Mouse (Mus musculus) natural killer cell, adult 2 months (primary cell): ENCODE measurements around the gene AL732309.1.

Experiments
- DNase-seq, 2 experiments: peaks; one replicate each; pipeline ENCODE4 v3.0.0; 2022; ENCODE audit warnings: low spot score in 2 of 2

Gene AL732309.1

GRCm38 (mm10) chr2:25217666-25218065 is 29.0 kb downstream of the AL732309.1 start:
- no peak for DNase-seq

GRCm38 (mm10) chr2:25214444-25214843 is 32.2 kb downstream of the AL732309.1 start, which contains the start of gene Stpg3:
Stpg3 (minus strand) TSS chr2:25214637.
- no peak for DNase-seq

GRCm38 (mm10) chr2:25213266-25213865 is 33.3 kb downstream of the AL732309.1 start:
- no peak for DNase-seq

GRCm38 (mm10) chr2:25211121-25211670 is 35.5 kb downstream of the AL732309.1 start, which contains the start of gene Nelfb:
Nelfb (minus strand) TSS chr2:25211489.
- peak; percentile 90 to 92 for DNase-seq

- no peak for DNase-seq
Measured at GRCm38 (mm10) chr2:25210686-25211085, 36.0 kb downstream of the AL732309.1 start.

- DNase-seq: no peak
Measured at GRCm38 (mm10) chr2:25207593-25207992, 39.1 kb downstream of the AL732309.1 start.

- no peak for DNase-seq
Measured at GRCm38 (mm10) chr2:25203631-25204214, 42.9 kb downstream of the AL732309.1 start.

- DNase-seq: no peak
Measured at GRCm38 (mm10) chr2:25200631-25201030, 46.0 kb downstream of the AL732309.1 start.

GRCm38 (mm10) chr2:25197946-25198345 is 48.7 kb downstream of the AL732309.1 start:
- DNase-seq: no peak

- DNase-seq: no peak
Measured at GRCm38 (mm10) chr2:25197191-25197590, 49.5 kb downstream of the AL732309.1 start.

GRCm38 (mm10) chr2:25196172-25196954 is 50.3 kb downstream of the AL732309.1 start, which contains the start of gene Tor4a:
Tor4a (minus strand) TSS chr2:25196886.
- peak; percentile 67 to 88 for DNase-seq

GRCm38 (mm10) chr2:25195211-25196156 is 51.2 kb downstream of the AL732309.1 start:
- DNase-seq: peak; percentile 76 to 87
